Mouse (Mus musculus): ENCODE data around the gene Ptrh1.

DNA sequence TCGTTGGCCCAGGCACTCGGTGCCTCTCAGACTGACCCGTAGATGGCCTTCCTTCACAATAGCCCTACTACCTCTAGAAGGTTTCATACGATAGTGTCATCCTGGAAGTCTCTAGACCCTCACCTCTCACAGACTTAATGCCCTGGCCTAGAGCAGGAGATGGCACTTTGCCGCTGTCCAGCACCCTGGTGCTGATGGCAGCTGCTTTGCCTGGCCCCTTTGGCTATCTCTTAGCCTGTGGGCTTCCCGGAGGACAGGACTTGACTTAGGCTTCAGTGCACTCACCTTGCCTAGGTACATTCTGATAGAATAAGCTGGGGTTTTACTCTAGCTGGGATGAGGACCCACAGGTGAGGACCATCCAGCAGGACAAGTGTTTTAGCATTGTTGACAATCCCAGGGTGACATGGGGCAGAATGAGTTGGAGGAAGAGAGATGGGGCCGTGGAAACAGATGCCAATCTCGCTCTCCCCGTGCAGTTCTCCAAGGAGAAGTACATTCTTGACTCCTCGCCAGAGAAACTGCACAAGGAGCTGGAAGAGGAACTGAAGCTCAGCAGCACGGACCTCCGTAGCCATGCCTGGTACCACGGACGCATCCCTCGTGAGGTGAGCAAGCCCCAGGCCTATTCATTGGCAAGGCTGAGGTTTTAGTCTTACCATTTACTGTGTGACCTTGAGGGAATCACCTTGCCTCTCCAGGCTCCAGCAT is 31.2 kb upstream of the Ptrh1 start:
- no peak for TF ChIP-seq POLR2A (IDR thresholded peaks at IDR 0.05; ENCODE audit: borderline replicate concordance, low read depth, low read length)
- TF ChIP-seq CTCF (IDR thresholded peaks at IDR 0.05; ENCODE audit: low read depth, low read length) = no peak

Data from bone marrow macrophage, adult 2 months (primary cell).